Mouse (Mus musculus): Measurements from ENCODE around the gene Gramd1c. TPM values are rescaled to one million over a fixed set of nuclear protein-coding genes. Genes with fewer than 3 reads are reported as not detected.

Gramd1c gene
- polyA plus RNA-seq, 1 experiment from 2014 or later: 2.5 TPM

GRCm38 (mm10) chr16:43999541-43999940, 63.6 kb downstream of the Gramd1c start:
- H3K4me1 ChIP-seq (replicated peaks; ENCODE audit: control insufficient read depth, insufficient read depth, low read length): no peaks in the 10 kb centered on the region
- H3K36me3 ChIP-seq (ENCODE audit: control insufficient read depth, insufficient read depth): no peaks in the 10 kb centered on the region
- no peak overlapping the region for H3K4me2 ChIP-seq (ENCODE audit: low read length)
- H3K9ac ChIP-seq (replicated peaks; ENCODE audit: low read depth, low read length): no peak overlapping the region
- no peak for ATAC-seq
- no peak overlapping the region for H3K4me3 ChIP-seq (replicated peaks; ENCODE audit: low read length)
- H3K27ac ChIP-seq (ENCODE audit: low read length): no peak overlapping the region
- no peaks in the 10 kb centered on the region for H3K27me3 ChIP-seq (replicated peaks; ENCODE audit: control insufficient read depth, insufficient read depth, low read length)
- WGBS: 69% methylated on average over 5 of the region's 5 CpGs
- H3K9me3 ChIP-seq (ENCODE audit: control insufficient read depth, low read length): no peaks in the 10 kb centered on the region

- H3K36me3 ChIP-seq (ENCODE audit: control insufficient read depth, insufficient read depth): no peaks in the 10 kb centered on the region
- no peaks in the 10 kb centered on the region for H3K4me1 ChIP-seq (replicated peaks; ENCODE audit: control insufficient read depth, insufficient read depth, low read length)
- H3K27ac ChIP-seq (ENCODE audit: low read length): no peak overlapping the region
- WGBS: 74% methylated on average over 8 of the region's 8 CpGs
- no peak overlapping the region for H3K4me3 ChIP-seq (replicated peaks; ENCODE audit: low read length)
- no peak for ATAC-seq
- H3K27me3 ChIP-seq (replicated peaks; ENCODE audit: control insufficient read depth, insufficient read depth, low read length): no peaks in the 10 kb centered on the region
- no peak overlapping the region for H3K4me2 ChIP-seq (ENCODE audit: low read length)
- H3K9me3 ChIP-seq (ENCODE audit: control insufficient read depth, low read length): no peaks in the 10 kb centered on the region
- no peak overlapping the region for H3K9ac ChIP-seq (replicated peaks; ENCODE audit: low read depth, low read length)
These were observed 64.0 kb downstream of the Gramd1c start for GRCm38 (mm10) chr16:43999111-43999510.

- H3K4me3 ChIP-seq (replicated peaks; ENCODE audit: low read length): no peak overlapping the region
- WGBS: 77% methylated on average over 3 of the region's 3 CpGs
- no peak overlapping the region for H3K4me2 ChIP-seq (ENCODE audit: low read length)
- no peak overlapping the region for H3K9ac ChIP-seq (replicated peaks; ENCODE audit: low read depth, low read length)
- H3K27ac ChIP-seq (ENCODE audit: low read length): no peak overlapping the region
- no peaks in the 10 kb centered on the region for H3K9me3 ChIP-seq (ENCODE audit: control insufficient read depth, low read length)
- no peak for ATAC-seq
- no peaks in the 10 kb centered on the region for H3K36me3 ChIP-seq (ENCODE audit: control insufficient read depth, insufficient read depth)
- H3K4me1 ChIP-seq (replicated peaks; ENCODE audit: control insufficient read depth, insufficient read depth, low read length): no peaks in the 10 kb centered on the region
- no peaks in the 10 kb centered on the region for H3K27me3 ChIP-seq (replicated peaks; ENCODE audit: control insufficient read depth, insufficient read depth, low read length)
These were observed 68.5 kb downstream of the Gramd1c start for GRCm38 (mm10) chr16:43994623-43995022.

GRCm38 (mm10) chr16:43986299-43986698, 76.8 kb downstream of the Gramd1c start:
- no peak overlapping the region for H3K9ac ChIP-seq (replicated peaks; ENCODE audit: low read depth, low read length)
- H3K36me3 ChIP-seq (ENCODE audit: control insufficient read depth, insufficient read depth): no peaks in the 10 kb centered on the region
- H3K4me3 ChIP-seq (replicated peaks; ENCODE audit: low read length): no peak overlapping the region
- no peak overlapping the region for H3K4me2 ChIP-seq (ENCODE audit: low read length)
- H3K27me3 ChIP-seq (replicated peaks; ENCODE audit: control insufficient read depth, insufficient read depth, low read length): no peaks in the 10 kb centered on the region
- no peaks in the 10 kb centered on the region for H3K4me1 ChIP-seq (replicated peaks; ENCODE audit: control insufficient read depth, insufficient read depth, low read length)
- H3K27ac ChIP-seq (ENCODE audit: low read length): no peak overlapping the region
- no peak for ATAC-seq
- 91% methylated on average over 4 of the region's 4 CpGs for WGBS
- no peaks in the 10 kb centered on the region for H3K9me3 ChIP-seq (ENCODE audit: control insufficient read depth, low read length)

GRCm38 (mm10) chr16:43980110-43980609, 83.0 kb downstream of the Gramd1c start:
- peak overlapping the region; percentile 99 for H3K4me2 ChIP-seq (ENCODE audit: low read length)
- 32% methylated on average over 9 of the region's 9 CpGs for WGBS
- H3K4me3 ChIP-seq (replicated peaks; ENCODE audit: low read length): peak overlapping the region; percentile 85
- ATAC-seq: no peak; the same call in 1 of the 2 replicates
- no peaks in the 10 kb centered on the region for H3K36me3 ChIP-seq (ENCODE audit: control insufficient read depth, insufficient read depth)
- H3K9me3 ChIP-seq (ENCODE audit: control insufficient read depth, low read length): no peaks in the 10 kb centered on the region
- peaks cover 2% of the 10 kb centered on the region; the same call in 1 of the 2 replicates for H3K4me1 ChIP-seq (replicated peaks; ENCODE audit: control insufficient read depth, insufficient read depth, low read length)
- peak overlapping the region; percentile 76 for H3K9ac ChIP-seq (replicated peaks; ENCODE audit: low read depth, low read length)
- H3K27ac ChIP-seq (ENCODE audit: low read length): no peak overlapping the region
- no peaks in the 10 kb centered on the region for H3K27me3 ChIP-seq (replicated peaks; ENCODE audit: control insufficient read depth, insufficient read depth, low read length)

- peak; percentile 80 for ATAC-seq
- Histone ChIP-seq H3K9ac (replicated peaks; ENCODE audit: low read depth, low read length) (peak within 1 kb of the TSS; percentile 76), H3K27me3 (replicated peaks; ENCODE audit: control insufficient read depth, insufficient read depth, low read length) (no peaks in the 10 kb centered on the region), H3K4me2 (ENCODE audit: low read length) (peak within 1 kb of the TSS; percentile 99), H3K36me3 (ENCODE audit: control insufficient read depth, insufficient read depth) (no peaks in the 10 kb centered on the region), H3K9me3 (ENCODE audit: control insufficient read depth, low read length) (no peaks in the 10 kb centered on the region), H3K4me3 (replicated peaks; ENCODE audit: low read length) (peak within 1 kb of the TSS; percentile 85), H3K4me1 (replicated peaks; ENCODE audit: control insufficient read depth, insufficient read depth, low read length) (peaks cover 2% of the 10 kb centered on the region; the same call in 1 of the 2 replicates), H3K27ac (ENCODE audit: low read length) (no peak within 1 kb of the TSS)
- WGBS: under 1% methylated on average over 92 of the region's 103 CpGs
These were observed 83.6 kb downstream of the Gramd1c start, which contains the start of gene Zdhhc23 for GRCm38 (mm10) chr16:43979328-43980109. Gene Zdhhc23 (minus strand): TSS chr16:43979791.

- Histone ChIP-seq H3K27me3 (replicated peaks; ENCODE audit: control insufficient read depth, insufficient read depth, low read length) (no peaks in the 10 kb centered on the region), H3K9me3 (ENCODE audit: control insufficient read depth, low read length) (no peaks in the 10 kb centered on the region), H3K4me3 (replicated peaks; ENCODE audit: low read length) (peak overlapping the region; percentile 85), H3K4me1 (replicated peaks; ENCODE audit: control insufficient read depth, insufficient read depth, low read length) (peaks cover 2% of the 10 kb centered on the region; the same call in 1 of the 2 replicates), H3K36me3 (ENCODE audit: control insufficient read depth, insufficient read depth) (no peaks in the 10 kb centered on the region), H3K27ac (ENCODE audit: low read length) (no peak overlapping the region), H3K4me2 (ENCODE audit: low read length) (peak overlapping the region; percentile 99), H3K9ac (replicated peaks; ENCODE audit: low read depth, low read length) (peak overlapping the region; percentile 76)
- ATAC-seq: no peak; the same call in 1 of the 2 replicates
- 17% methylated on average over 7 of the region's 7 CpGs for WGBS
These were observed 84.2 kb downstream of the Gramd1c start for GRCm38 (mm10) chr16:43979010-43979327.

- Histone ChIP-seq H3K36me3 (ENCODE audit: control insufficient read depth, insufficient read depth) (no peaks in the 10 kb centered on the region), H3K4me3 (replicated peaks; ENCODE audit: low read length) (no peak overlapping the region), H3K4me1 (replicated peaks; ENCODE audit: control insufficient read depth, insufficient read depth, low read length) (no peaks in the 10 kb centered on the region), H3K4me2 (ENCODE audit: low read length) (no peak overlapping the region), H3K9ac (replicated peaks; ENCODE audit: low read depth, low read length) (no peak overlapping the region), H3K9me3 (ENCODE audit: control insufficient read depth, low read length) (no peaks in the 10 kb centered on the region), H3K27me3 (replicated peaks; ENCODE audit: control insufficient read depth, insufficient read depth, low read length) (no peaks in the 10 kb centered on the region), H3K27ac (ENCODE audit: low read length) (no peak overlapping the region)
- no peak for ATAC-seq
- 81% methylated on average over 22 of the region's 22 CpGs for WGBS
These were observed 89.4 kb downstream of the Gramd1c start for GRCm38 (mm10) chr16:43973606-43974220.

GRCm38 (mm10) chr16:43973147-43973546, 90.0 kb downstream of the Gramd1c start:
- Histone ChIP-seq H3K27ac (ENCODE audit: low read length) (no peak overlapping the region), H3K4me2 (ENCODE audit: low read length) (no peak overlapping the region), H3K27me3 (replicated peaks; ENCODE audit: control insufficient read depth, insufficient read depth, low read length) (no peaks in the 10 kb centered on the region), H3K36me3 (ENCODE audit: control insufficient read depth, insufficient read depth) (no peaks in the 10 kb centered on the region), H3K4me3 (replicated peaks; ENCODE audit: low read length) (no peak overlapping the region), H3K9ac (replicated peaks; ENCODE audit: low read depth, low read length) (no peak overlapping the region), H3K4me1 (replicated peaks; ENCODE audit: control insufficient read depth, insufficient read depth, low read length) (no peaks in the 10 kb centered on the region), H3K9me3 (ENCODE audit: control insufficient read depth, low read length) (no peaks in the 10 kb centered on the region)
- ATAC-seq: no peak
- 94% methylated on average over 11 of the region's 11 CpGs for WGBS
